9 mouse cellular contexts compared by ENCODE assay signal in genomic region chr19:5337975-5338374, GRCm38 (mm10). TPM values are rescaled to one million over a fixed set of nuclear protein-coding genes. Genes with fewer than 3 reads are reported as not detected.
DNase-seq lines count a peak whose midpoint lies in the region; ATAC-seq and TF ChIP-seq lines count a peak whose summit lies in the region.
"Had no signal": no experiment of that assay in that cellular context is flagged by ENCODE, and none has a peak within 500 bp of the region (broad histone marks: within the 10 kb centered on the region; RNA-seq: fewer than 3 reads in every experiment).

No protein-coding gene starts in this region.

- no peaks in the 10 kb centered on the region for H3K27me3 ChIP-seq in forebrain, embryonic 14.5 days (replicated peaks; ENCODE audit: control insufficient read depth, insufficient read depth, low read length)
- H3K27me3 ChIP-seq in forebrain, embryonic 16.5 days (replicated peaks; ENCODE audit: control insufficient read depth, insufficient read depth, low read length): no peaks in the 10 kb centered on the region
- H3K27me3 ChIP-seq in heart, postnatal 0 days (ENCODE audit: control insufficient read depth, insufficient read depth, low read length): no peaks in the 10 kb centered on the region
- H3K27me3 ChIP-seq in midbrain, postnatal 0 days (ENCODE audit: insufficient read depth, low read length): no peaks in the 10 kb centered on the region
- H3K27me3 ChIP-seq in stomach, postnatal 0 days (ENCODE audit: control insufficient read depth, insufficient read depth, low read length): no peaks in the 10 kb centered on the region

- H3K9me3 ChIP-seq in forebrain, embryonic 14.5 days (replicated peaks; ENCODE audit: control insufficient read depth, low read length): no peaks in the 10 kb centered on the region
- no peaks in the 10 kb centered on the region for H3K9me3 ChIP-seq in forebrain, embryonic 16.5 days (ENCODE audit: control insufficient read depth, low read length)
- H3K9me3 ChIP-seq in heart, postnatal 0 days (replicated peaks; ENCODE audit: control insufficient read depth, low read length): no peaks in the 10 kb centered on the region
- H3K9me3 ChIP-seq in midbrain, postnatal 0 days (ENCODE audit: low read length): no peaks in the 10 kb centered on the region
- H3K9me3 ChIP-seq in stomach, postnatal 0 days (ENCODE audit: control insufficient read depth, low read length): no peaks in the 10 kb centered on the region

- no peak overlapping the region for H3K27ac ChIP-seq in forebrain, embryonic 14.5 days (ENCODE audit: low read depth, low read length)
- no peak overlapping the region for H3K27ac ChIP-seq in forebrain, embryonic 16.5 days (ENCODE audit: low read length)
- H3K27ac ChIP-seq in cortical plate, adult 2 months (ENCODE audit: insufficient read depth, low read length): no peak overlapping the region
- no peak overlapping the region for H3K27ac ChIP-seq in heart, postnatal 0 days (ENCODE audit: low read depth)
- no peak overlapping the region for H3K27ac ChIP-seq in midbrain, postnatal 0 days (ENCODE audit: low read depth, low read length)
- H3K27ac ChIP-seq in stomach, postnatal 0 days (replicated peaks): no peak overlapping the region

- H3K9ac ChIP-seq in forebrain, embryonic 14.5 days (ENCODE audit: low read length): no peak overlapping the region
- H3K9ac ChIP-seq in forebrain, embryonic 16.5 days (replicated peaks; ENCODE audit: low read depth, low read length): no peak overlapping the region
- H3K9ac ChIP-seq in heart, postnatal 0 days (replicated peaks; ENCODE audit: low read depth, low read length): no peak overlapping the region
- H3K9ac ChIP-seq in midbrain, postnatal 0 days (replicated peaks; ENCODE audit: low read length, poor library complexity, severe bottlenecking): no peak overlapping the region
- no peak overlapping the region for H3K9ac ChIP-seq in stomach, postnatal 0 days (ENCODE audit: low read length)

- no peak overlapping the region for H3K4me2 ChIP-seq in forebrain, embryonic 14.5 days (ENCODE audit: low read length)
- H3K4me2 ChIP-seq in forebrain, embryonic 16.5 days (ENCODE audit: low read length): no peak overlapping the region
- H3K4me2 ChIP-seq in heart, postnatal 0 days (ENCODE audit: low read depth, low read length): no peak overlapping the region
- H3K4me2 ChIP-seq in midbrain, postnatal 0 days (ENCODE audit: low read depth, low read length, poor library complexity, severe bottlenecking): no peak overlapping the region
- H3K4me2 ChIP-seq in stomach, postnatal 0 days (replicated peaks; ENCODE audit: low read depth): no peak overlapping the region

- H3K36me3 ChIP-seq in forebrain, embryonic 14.5 days (ENCODE audit: control insufficient read depth, insufficient read depth, low read length): no peaks in the 10 kb centered on the region
- H3K36me3 ChIP-seq in forebrain, embryonic 16.5 days (ENCODE audit: control insufficient read depth, insufficient read depth): no peaks in the 10 kb centered on the region
- no peaks in the 10 kb centered on the region for H3K36me3 ChIP-seq in heart, postnatal 0 days (replicated peaks; ENCODE audit: control insufficient read depth, insufficient read depth, low read length)
- H3K36me3 ChIP-seq in midbrain, postnatal 0 days (ENCODE audit: insufficient read depth, low read length): no peaks in the 10 kb centered on the region
- H3K36me3 ChIP-seq in stomach, postnatal 0 days (ENCODE audit: control insufficient read depth, insufficient read depth, low read length): no peaks in the 10 kb centered on the region

- no peak for TF ChIP-seq POLR2A in cortical plate, adult 2 months (IDR thresholded peaks at IDR 0.05; ENCODE audit: extremely low read depth, insufficient read depth, low read length)

- H3K4me1 ChIP-seq in forebrain, embryonic 14.5 days (ENCODE audit: control insufficient read depth, insufficient read depth, low read length): no peaks in the 10 kb centered on the region
- no peaks in the 10 kb centered on the region for H3K4me1 ChIP-seq in forebrain, embryonic 16.5 days (replicated peaks; ENCODE audit: control insufficient read depth, insufficient read depth, low read length)
- H3K4me1 ChIP-seq in cortical plate, adult 2 months (ENCODE audit: control insufficient read depth, insufficient read depth, low read length): no peaks in the 10 kb centered on the region
- H3K4me1 ChIP-seq in heart, postnatal 0 days (ENCODE audit: control insufficient read depth, insufficient read depth): no peaks in the 10 kb centered on the region
- no peaks in the 10 kb centered on the region for H3K4me1 ChIP-seq in midbrain, postnatal 0 days (ENCODE audit: insufficient read depth, low read length)
- H3K4me1 ChIP-seq in stomach, postnatal 0 days (replicated peaks; ENCODE audit: control insufficient read depth, insufficient read depth): no peaks in the 10 kb centered on the region

- ATAC-seq in forebrain, embryonic 14.5 days: no peak
- ATAC-seq in forebrain, embryonic 16.5 days: no peak
- peak; percentile 41; the same call in 1 of the 2 replicates for ATAC-seq in heart, postnatal 0 days (ENCODE audit: insufficient read depth, low read depth)
- no peak for ATAC-seq in midbrain, postnatal 0 days (ENCODE audit: low FRiP score)
- 0 out of 2 replicates have a peak, but pooled peaks have one; percentile 43 for ATAC-seq in stomach, postnatal 0 days (ENCODE audit: low FRiP score, low TSS enrichment)

- H3K4me3 ChIP-seq in forebrain, embryonic 14.5 days (ENCODE audit: low read depth, low read length): no peak overlapping the region
- H3K4me3 ChIP-seq in forebrain, embryonic 16.5 days (replicated peaks; ENCODE audit: low read length): no peak overlapping the region
- H3K4me3 ChIP-seq in cortical plate, adult 2 months (ENCODE audit: insufficient read depth, low read length): no peak overlapping the region
- no peak overlapping the region for H3K4me3 ChIP-seq in heart, postnatal 0 days (ENCODE audit: low read depth, low read length)
- no peak overlapping the region for H3K4me3 ChIP-seq in midbrain, postnatal 0 days (ENCODE audit: low read depth, low read length)
- H3K4me3 ChIP-seq in stomach, postnatal 0 days (ENCODE audit: low read depth, low read length): no peak overlapping the region

- peak; percentile 78 for DNase-seq in forebrain, embryonic 14.5 days (ENCODE audit: low spot score)
- DNase-seq in adipocyte (ENCODE audit: low spot score): peak; percentile 76
- DNase-seq in heart, postnatal 0 days (ENCODE audit: low spot score): peak; percentile 60
- DNase-seq in left cerebral cortex, adult 11 months (ENCODE audit: low spot score): peak; percentile 66
- peak; percentile 64 for DNase-seq in midbrain, postnatal 0 days (ENCODE audit: low spot score)
- peak; percentile 81 for DNase-seq in stomach, postnatal 0 days (ENCODE audit: low spot score)

- no peak for TF ChIP-seq EP300 in heart, postnatal 0 days (IDR thresholded peaks at IDR 0.05; ENCODE audit: low read depth)
- no peak for TF ChIP-seq EP300 in stomach, postnatal 0 days (optimal IDR thresholded peaks at IDR 0.05)

- WGBS in forebrain, embryonic 14.5 days: 22% methylated on average over 5 of the region's 5 CpGs
- 20% methylated on average over 5 of the region's 5 CpGs for whole genome bisulfite sequencing in forebrain, embryonic 16.5 days
- WGBS in heart, postnatal 0 days: 18% methylated on average over 5 of the region's 5 CpGs
- 25% methylated on average over 5 of the region's 5 CpGs for WGBS in midbrain, postnatal 0 days
- WGBS in stomach, postnatal 0 days: 19% methylated on average over 5 of the region's 5 CpGs

- peak; percentile 82 for TF ChIP-seq CTCF in cortical plate, adult 2 months (IDR thresholded peaks at IDR 0.05; ENCODE audit: extremely low read depth, insufficient read depth, low read length)
- TF ChIP-seq CTCF in heart, postnatal 0 days (IDR thresholded peaks at IDR 0.05; ENCODE audit: low read depth): peak; percentile 88
- peak; percentile 82 for TF ChIP-seq CTCF in midbrain, postnatal 0 days (IDR thresholded peaks at IDR 0.05)
- TF ChIP-seq CTCF in stomach, postnatal 0 days (IDR thresholded peaks at IDR 0.05; ENCODE audit: low read depth): peak; percentile 94

RNA-seq across cellular contexts. Expression of gene Catsper1, which starts 2.4 kb away (rescaled TPM):
- not detected in 2 replicates for polyA plus RNA-seq in forebrain, embryonic 14.5 days (2014; fragmentation: Nextera tagmentation; extraction: Ambion mirVana)
- polyA plus RNA-seq in forebrain, embryonic 16.5 days (2015; fragmentation: Nextera tagmentation; extraction: Ambion mirVana): not detected in 2 replicates
- polyA plus RNA-seq in cortical plate, adult 2 months (2012; rRNA removed): not detected in 2 replicates
- not detected in 2 replicates for total RNA-seq in heart, postnatal 0 days (2014; rRNA removed; ENCODE audit: low replicate concordance)
- polyA plus RNA-seq in heart, postnatal 0 days (2015; fragmentation: Nextera tagmentation; extraction: Ambion mirVana): not detected in 2 replicates
- not detected in 2 replicates for total RNA-seq in midbrain, postnatal 0 days (2014; rRNA removed)
- not detected in 2 replicates for polyA plus RNA-seq in midbrain, postnatal 0 days (2015; fragmentation: Nextera tagmentation; extraction: Ambion mirVana)
- not detected in 2 replicates for polyA plus RNA-seq in stomach, postnatal 0 days (2015; fragmentation: Nextera tagmentation; extraction: Ambion mirVana)
- polyA plus RNA-seq: neural tube, embryonic 14.5 days had no signal

RNA-seq across cellular contexts. Expression of gene Cst6, which starts 11.4 kb away (rescaled TPM):
- polyA plus RNA-seq in forebrain, embryonic 14.5 days (2014; fragmentation: Nextera tagmentation; extraction: Ambion mirVana): 4.0 and 5.6 TPM in 2 replicates
- 3.0 and 4.7 TPM in 2 replicates for polyA plus RNA-seq in forebrain, embryonic 16.5 days (2015; fragmentation: Nextera tagmentation; extraction: Ambion mirVana)
- 22.3 and 23.9 TPM in 2 replicates for polyA plus RNA-seq in cortical plate, adult 2 months (2012; rRNA removed)
- total RNA-seq in heart, postnatal 0 days (2014; rRNA removed; ENCODE audit: low replicate concordance): 0.89 and 0.99 TPM in 2 replicates
- polyA plus RNA-seq in heart, postnatal 0 days (2015; fragmentation: Nextera tagmentation; extraction: Ambion mirVana): 2.3 and 3.0 TPM in 2 replicates
- total RNA-seq in midbrain, postnatal 0 days (2014; rRNA removed): 0.82 and 1.1 TPM in 2 replicates
- polyA plus RNA-seq in midbrain, postnatal 0 days (2015; fragmentation: Nextera tagmentation; extraction: Ambion mirVana): 13.1 and 14.9 TPM in 2 replicates
- polyA plus RNA-seq in stomach, postnatal 0 days (2015; fragmentation: Nextera tagmentation; extraction: Ambion mirVana): 281 and 316 TPM in 2 replicates

RNA-seq across cellular contexts. Expression of gene Eif1ad, which starts 28.6 kb away (rescaled TPM):
- polyA plus RNA-seq in forebrain, embryonic 14.5 days (2014; fragmentation: Nextera tagmentation; extraction: Ambion mirVana): 33.0 and 36.2 TPM in 2 replicates
- 43.3 and 49.9 TPM in 2 replicates for polyA plus RNA-seq in forebrain, embryonic 16.5 days (2015; fragmentation: Nextera tagmentation; extraction: Ambion mirVana)
- polyA plus RNA-seq in cortical plate, adult 2 months (2012; rRNA removed): 26.8 and 27.0 TPM in 2 replicates
- 37.9 and 40.6 TPM in 2 replicates for total RNA-seq in heart, postnatal 0 days (2014; rRNA removed; ENCODE audit: low replicate concordance)
- polyA plus RNA-seq in heart, postnatal 0 days (2015; fragmentation: Nextera tagmentation; extraction: Ambion mirVana): 33.5 and 37.5 TPM in 2 replicates
- 26.0 and 33.4 TPM in 2 replicates for total RNA-seq in midbrain, postnatal 0 days (2014; rRNA removed)
- polyA plus RNA-seq in midbrain, postnatal 0 days (2015; fragmentation: Nextera tagmentation; extraction: Ambion mirVana): 43.0 and 50.3 TPM in 2 replicates
- 47.5 and 49.1 TPM in 2 replicates for polyA plus RNA-seq in stomach, postnatal 0 days (2015; fragmentation: Nextera tagmentation; extraction: Ambion mirVana)

RNA-seq across cellular contexts. Expression of gene Banf1, which starts 29.0 kb away (rescaled TPM):
- polyA plus RNA-seq in forebrain, embryonic 14.5 days (2014; fragmentation: Nextera tagmentation; extraction: Ambion mirVana): 417 and 471 TPM in 2 replicates
- 378 and 389 TPM in 2 replicates for polyA plus RNA-seq in forebrain, embryonic 16.5 days (2015; fragmentation: Nextera tagmentation; extraction: Ambion mirVana)
- polyA plus RNA-seq in cortical plate, adult 2 months (2012; rRNA removed): 92.0 and 104 TPM in 2 replicates
- 120 and 143 TPM in 2 replicates for total RNA-seq in heart, postnatal 0 days (2014; rRNA removed; ENCODE audit: low replicate concordance)
- polyA plus RNA-seq in heart, postnatal 0 days (2015; fragmentation: Nextera tagmentation; extraction: Ambion mirVana): 340 and 356 TPM in 2 replicates
- total RNA-seq in midbrain, postnatal 0 days (2014; rRNA removed): 72.9 and 79.6 TPM in 2 replicates
- polyA plus RNA-seq in midbrain, postnatal 0 days (2015; fragmentation: Nextera tagmentation; extraction: Ambion mirVana): 310 and 313 TPM in 2 replicates
- polyA plus RNA-seq in stomach, postnatal 0 days (2015; fragmentation: Nextera tagmentation; extraction: Ambion mirVana): 279 and 293 TPM in 2 replicates

RNA-seq across cellular contexts. Expression of gene Gal3st3, which starts 39.8 kb away (rescaled TPM):
- polyA plus RNA-seq in forebrain, embryonic 14.5 days (2014; fragmentation: Nextera tagmentation; extraction: Ambion mirVana): 20.9 and 26.3 TPM in 2 replicates
- polyA plus RNA-seq in forebrain, embryonic 16.5 days (2015; fragmentation: Nextera tagmentation; extraction: Ambion mirVana): 36.3 and 40.5 TPM in 2 replicates
- polyA plus RNA-seq in cortical plate, adult 2 months (2012; rRNA removed): 61.9 and 62.3 TPM in 2 replicates
- 4.0 and 13.3 TPM in 2 replicates for total RNA-seq in heart, postnatal 0 days (2014; rRNA removed; ENCODE audit: low replicate concordance)
- polyA plus RNA-seq in heart, postnatal 0 days (2015; fragmentation: Nextera tagmentation; extraction: Ambion mirVana): 5.1 and 6.8 TPM in 2 replicates
- total RNA-seq in midbrain, postnatal 0 days (2014; rRNA removed): 27.4 and 29.2 TPM in 2 replicates
- polyA plus RNA-seq in midbrain, postnatal 0 days (2015; fragmentation: Nextera tagmentation; extraction: Ambion mirVana): 40.8 and 41.4 TPM in 2 replicates
- polyA plus RNA-seq in stomach, postnatal 0 days (2015; fragmentation: Nextera tagmentation; extraction: Ambion mirVana): 0.51 and 0.53 TPM in 2 replicates

Comparison
In these comparisons a context has a peak if more than half of its experiments do, and no peak if none do; other contexts are left out.
1. ATAC-seq: peak in heart, postnatal 0 days (single experiment) and stomach, postnatal 0 days (single experiment); none in forebrain, embryonic 14.5 days (single experiment), forebrain, embryonic 16.5 days (single experiment) and midbrain, postnatal 0 days (single experiment).
2. RNA of gene Cst6, which starts 11.4 kb away (polyA plus RNA-seq): 281 to 316 TPM in stomach, postnatal 0 days; 22.3 to 23.9 TPM in cortical plate, adult 2 months, 13.1 to 14.9 TPM in midbrain, postnatal 0 days, 3.0 to 4.7 TPM in forebrain, embryonic 16.5 days, 4.0 to 5.6 TPM in forebrain, embryonic 14.5 days and 2.3 to 3.0 TPM in heart, postnatal 0 days; every median in the first group is over 10 times any median in the second.
3. Peak in every context shown above with its lines, with median percentiles within 50 percentile points of each other: DNase-seq and CTCF ChIP-seq.